Mouse (Mus musculus): ENCODE measurements around the gene Rab10. TPM values are rescaled to one million over a fixed set of nuclear protein-coding genes. Genes with fewer than 3 reads are reported as not detected.

Gene Rab10
- polyA plus RNA-seq, 1 experiment from 2014 or later: 88.8 TPM

DNA sequence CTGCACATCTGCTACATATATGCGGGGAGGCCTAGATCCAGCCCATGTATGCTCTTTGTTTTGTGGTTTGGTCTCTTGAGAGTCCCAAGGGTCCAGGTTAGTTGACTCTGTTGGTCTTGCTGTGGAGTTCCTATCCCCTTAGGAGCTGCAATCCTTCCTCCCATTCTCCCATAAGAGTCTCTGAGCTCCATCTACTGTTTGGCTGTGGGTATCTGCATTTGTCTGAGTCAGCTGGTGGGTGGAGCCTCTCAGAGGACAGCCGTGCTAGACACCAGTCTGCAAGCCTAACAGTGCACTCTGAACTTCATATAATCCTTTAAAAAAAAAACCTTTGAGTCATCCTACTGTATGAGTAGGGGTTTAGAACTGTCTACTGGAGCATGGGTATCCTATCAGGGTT is 99.6 kb downstream of the Rab10 start:
- ATAC-seq (ENCODE audit: insufficient number of reproducible peaks, insufficient read depth, low FRiP score, low read depth): no peak
- no peaks in the 10 kb centered on the region for H3K36me3 ChIP-seq (ENCODE audit: control insufficient read depth, insufficient read depth, low read length)
- H3K4me1 ChIP-seq (ENCODE audit: control insufficient read depth, insufficient read depth, low read length): no peaks in the 10 kb centered on the region
- H3K27me3 ChIP-seq (ENCODE audit: control insufficient read depth, insufficient read depth, low read length): no peaks in the 10 kb centered on the region
- H3K9me3 ChIP-seq (ENCODE audit: control insufficient read depth, low read depth, low read length): no peaks in the 10 kb centered on the region
- H3K27ac ChIP-seq (ENCODE audit: low read length): no peak overlapping the region
- no peak overlapping the region for H3K4me2 ChIP-seq (replicated peaks; ENCODE audit: low read depth, low read length)
- no peak overlapping the region for H3K4me3 ChIP-seq (ENCODE audit: low read depth, low read length)
- no peak overlapping the region for H3K9ac ChIP-seq (replicated peaks; ENCODE audit: low read depth, low read length)
- 55% methylated on average over 2 of the region's 2 CpGs for WGBS

DNA sequence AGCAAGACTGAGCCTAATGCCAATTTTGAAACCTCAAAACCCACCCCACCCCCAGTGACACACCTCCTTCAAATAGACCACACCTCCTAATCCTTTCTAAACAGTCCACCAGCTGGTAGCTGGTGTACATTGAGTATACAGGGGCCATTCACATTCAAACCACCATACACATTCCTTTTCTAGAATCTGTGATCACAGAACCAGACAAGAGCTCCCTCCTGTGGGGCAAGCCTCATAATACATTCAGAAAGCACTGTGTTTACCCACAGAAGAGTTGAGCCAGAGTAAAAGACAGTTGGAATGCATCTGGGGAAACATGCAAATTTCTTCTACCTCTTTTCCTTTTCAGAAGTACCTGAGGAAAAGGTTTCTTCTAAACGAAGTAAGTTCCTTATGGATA is 100.6 kb downstream of the Rab10 start:
- 56% methylated on average over 1 of the region's 1 CpGs for WGBS
- Histone ChIP-seq H3K27me3 (ENCODE audit: control insufficient read depth, insufficient read depth, low read length) (no peaks in the 10 kb centered on the region), H3K4me3 (ENCODE audit: low read depth, low read length) (no peak overlapping the region), H3K27ac (ENCODE audit: low read length) (no peak overlapping the region), H3K9me3 (ENCODE audit: control insufficient read depth, low read depth, low read length) (no peaks in the 10 kb centered on the region), H3K4me1 (ENCODE audit: control insufficient read depth, insufficient read depth, low read length) (no peaks in the 10 kb centered on the region), H3K9ac (replicated peaks; ENCODE audit: low read depth, low read length) (no peak overlapping the region), H3K36me3 (ENCODE audit: control insufficient read depth, insufficient read depth, low read length) (no peaks in the 10 kb centered on the region), H3K4me2 (replicated peaks; ENCODE audit: low read depth, low read length) (no peak overlapping the region)
- ATAC-seq (ENCODE audit: insufficient number of reproducible peaks, insufficient read depth, low FRiP score, low read depth): no peak

Other genes with a start within 250 kb of the Rab10 start
- gene Kif3c, start 55.2 kb upstream of the Rab10 start, polyA plus RNA-seq (2014; fragmentation: Nextera tagmentation; extraction: Ambion mirVana): 10.2 and 12.2 TPM in 2 replicates
- 24.1 and 25.6 TPM in 2 replicates for gene Asxl2, start 116.9 kb upstream of the Rab10 start, polyA plus RNA-seq (2014; fragmentation: Nextera tagmentation; extraction: Ambion mirVana)

All from stomach, embryonic 14.5 days (tissue).